Mouse (Mus musculus): ENCODE data around the gene Snx19.

Snx19 gene

GRCm38 (mm10) chr9:30426882-30427632, at the start of gene Snx19:
Gene Snx19 (plus strand): TSS chr9:30427108.
- DNase-seq, result peak; percentile 93

- DNase-seq, result no peak
These were observed 26.1 kb upstream of the Snx19 start for GRCm38 (mm10) chr9:30400771-30401170.

GRCm38 (mm10) chr9:30422940-30423339, 4.0 kb upstream of the Snx19 start:
- DNase-seq, result peak; percentile 58

GRCm38 (mm10) chr9:30425178-30425577, 1.7 kb upstream of the Snx19 start:
- peak; percentile 88 for DNase-seq

GRCm38 (mm10) chr9:30428231-30428630, 1.3 kb downstream of the Snx19 start:
- DNase-seq, result no peak

GRCm38 (mm10) chr9:30430447-30430846, 3.5 kb downstream of the Snx19 start:
- DNase-seq, result no peak

- DNase-seq, result no peak
These were observed 5.0 kb downstream of the Snx19 start for GRCm38 (mm10) chr9:30431909-30432308.

GRCm38 (mm10) chr9:30433914-30434313, 7.0 kb downstream of the Snx19 start:
- no peak for DNase-seq

GRCm38 (mm10) chr9:30435902-30436585, 9.1 kb downstream of the Snx19 start:
- DNase-seq, result no peak

- DNase-seq, result no peak
These were observed 11.6 kb downstream of the Snx19 start for GRCm38 (mm10) chr9:30438505-30438904.

- DNase-seq, result no peak
These were observed 14.9 kb downstream of the Snx19 start for GRCm38 (mm10) chr9:30441761-30442160.

GRCm38 (mm10) chr9:30445232-30446085, 18.6 kb downstream of the Snx19 start:
- no peak for DNase-seq

- DNase-seq, result no peak
These were observed 19.2 kb downstream of the Snx19 start for GRCm38 (mm10) chr9:30446126-30446525.

- DNase-seq, result no peak
These were observed 21.6 kb downstream of the Snx19 start for GRCm38 (mm10) chr9:30448459-30448858.

- DNase-seq, result no peak
These were observed 23.0 kb downstream of the Snx19 start for GRCm38 (mm10) chr9:30449862-30450261.

GRCm38 (mm10) chr9:30450834-30451233, 23.9 kb downstream of the Snx19 start:
- DNase-seq, result no peak

- DNase-seq, result no peak
These were observed 27.6 kb downstream of the Snx19 start for GRCm38 (mm10) chr9:30454527-30454926.

GRCm38 (mm10) chr9:30456250-30456649, 29.3 kb downstream of the Snx19 start:
- no peak for DNase-seq

- no peak for DNase-seq
These were observed 33.6 kb downstream of the Snx19 start for GRCm38 (mm10) chr9:30460501-30460900.

GRCm38 (mm10) chr9:30464661-30465060, 37.8 kb downstream of the Snx19 start:
- no peak for DNase-seq

GRCm38 (mm10) chr9:30480043-30480442, 53.1 kb downstream of the Snx19 start:
- DNase-seq, result no peak

- peak; percentile 92 for DNase-seq
These were observed 53.6 kb downstream of the Snx19 start for GRCm38 (mm10) chr9:30480464-30480863.

- no peak for DNase-seq
These were observed 55.2 kb downstream of the Snx19 start for GRCm38 (mm10) chr9:30482116-30482515.
